Mouse (Mus musculus) mesoderm, embryonic 11.5 days (tissue): ENCODE measurements around the gene Adam29.

Experiments used
- DNase-seq: peaks from one replicate; pipeline ENCODE4 v3.0.0-alpha.2; 2012; ENCODE audit warnings: low read depth, low spot score

The Adam29 gene

DNA sequence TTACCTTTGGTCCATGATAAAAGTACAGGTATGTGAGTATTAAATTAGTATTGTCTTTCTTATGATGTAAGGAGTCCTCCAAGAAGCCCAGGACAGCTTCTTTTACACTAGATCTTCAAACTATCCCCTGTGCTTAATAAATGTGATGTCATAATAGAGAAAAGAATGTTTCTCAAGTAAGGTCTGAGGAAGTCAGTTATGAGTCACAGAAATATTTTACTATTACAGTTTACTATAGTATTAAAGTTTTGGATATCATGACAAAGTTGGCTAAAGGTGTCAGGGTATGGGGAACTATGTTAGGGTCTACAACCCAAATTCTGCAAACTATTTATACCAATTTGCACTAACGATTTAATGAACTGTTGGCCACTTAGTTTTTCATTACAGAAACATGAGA, at the start of gene Adam29:
Gene Adam29 (minus strand): TSS at position 101 of the 400 bp plus-strand sequence.
- DNase-seq, result no peak

DNA sequence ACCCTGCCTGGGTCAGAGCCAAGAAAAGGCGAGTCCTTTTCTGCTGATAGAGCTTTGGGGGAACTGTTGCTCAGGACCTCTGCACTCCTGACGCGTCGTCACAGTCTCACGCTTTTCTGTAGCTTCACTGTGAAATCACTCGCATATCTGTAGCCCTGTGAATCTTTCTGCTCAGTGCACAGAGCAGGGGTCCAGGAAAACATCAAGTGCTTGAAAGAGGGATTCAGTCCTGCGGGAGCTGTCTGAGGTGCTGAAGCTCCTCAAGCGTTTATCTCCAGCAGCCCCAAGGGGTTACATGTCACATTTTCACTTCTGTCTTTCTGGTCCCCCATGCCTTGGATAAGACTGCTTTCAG, 33.8 kb upstream of the Adam29 start:
- peak; percentile 90 for DNase-seq

DNA sequence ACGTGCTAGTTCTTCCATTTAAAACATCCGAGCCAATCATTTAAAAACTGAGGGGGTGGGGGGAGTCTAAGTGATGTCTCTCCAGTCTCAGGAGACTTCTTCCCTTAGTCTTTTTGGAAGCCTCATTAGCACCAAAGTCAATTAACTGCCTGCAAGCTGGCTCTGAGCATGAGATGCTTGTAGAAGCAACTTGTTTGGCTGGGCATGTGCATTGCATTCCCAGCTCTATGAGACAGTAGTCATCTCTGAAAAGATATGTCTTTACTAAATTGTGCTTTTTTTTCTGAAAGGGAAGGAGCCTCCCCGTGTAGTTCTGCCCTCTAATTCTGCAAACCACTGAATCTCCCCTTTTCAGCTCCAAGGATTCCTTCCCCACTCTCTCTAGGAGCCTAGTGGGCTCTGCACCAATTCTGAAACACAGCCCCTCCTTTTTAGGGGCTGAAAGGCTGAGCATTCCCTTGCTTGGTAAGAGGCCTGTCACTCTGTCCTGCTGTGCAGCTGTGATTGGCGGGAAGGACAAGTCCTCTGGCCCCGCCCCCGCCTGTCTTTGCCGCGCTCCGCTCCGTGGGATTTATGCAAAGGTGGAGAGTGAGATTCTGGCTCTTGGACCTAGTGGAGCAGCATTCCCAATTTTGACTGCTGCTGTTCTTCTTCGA, 33.2 kb upstream of the Adam29 start, which contains the start of gene Glra3:
Gene Glra3 (plus strand): TSS at position 591 of the 656 bp plus-strand sequence.
- peak; percentile 44 for DNase-seq
